Mouse (Mus musculus) frontal cortex, postnatal 14 days (tissue): Measurements from ENCODE around the gene Adora3.
"Not testable (repeated sequence)": the region's sequence is repeated elsewhere in the genome, so short reads cannot be mapped to it uniquely, and the experiment has no call there.

Experiments
- DNase-seq, 2 experiments: peaks; one replicate each; pipeline ENCODE4 v3.0.0; 2022; ENCODE audit warnings: low spot score in 2 of 2

The Adora3 gene

GRCm38 (mm10) chr3:105904213-105904612 is 33.6 kb downstream of the Adora3 start:
- no peak for DNase-seq

- no peak for DNase-seq
Measured at GRCm38 (mm10) chr3:105904721-105905120, 34.1 kb downstream of the Adora3 start.

- no peak for DNase-seq
Measured at GRCm38 (mm10) chr3:105907956-105908655, 37.4 kb downstream of the Adora3 start.

GRCm38 (mm10) chr3:105908976-105909375 is 38.3 kb downstream of the Adora3 start:
- no peak for DNase-seq

GRCm38 (mm10) chr3:105910519-105911190 is 40.0 kb downstream of the Adora3 start:
- DNase-seq, result no peak

- no peak for DNase-seq
Measured at GRCm38 (mm10) chr3:105912097-105912880, 41.6 kb downstream of the Adora3 start.

- DNase-seq, result no peak
Measured at GRCm38 (mm10) chr3:105913839-105914681, 43.4 kb downstream of the Adora3 start.

GRCm38 (mm10) chr3:105915281-105915680 is 44.6 kb downstream of the Adora3 start:
- DNase-seq, result no peak

- DNase-seq, result not testable (repeated sequence)
Measured at GRCm38 (mm10) chr3:105916455-105916854, 45.8 kb downstream of the Adora3 start.

GRCm38 (mm10) chr3:105917656-105918354 is 47.1 kb downstream of the Adora3 start:
- DNase-seq, result no peak

- DNase-seq, result no peak
Measured at GRCm38 (mm10) chr3:105918355-105918745, 47.7 kb downstream of the Adora3 start.

GRCm38 (mm10) chr3:105920743-105921142 is 50.1 kb downstream of the Adora3 start:
- not testable (repeated sequence) for DNase-seq

GRCm38 (mm10) chr3:105921959-105922358 is 51.3 kb downstream of the Adora3 start:
- DNase-seq, result no peak

- no peak for DNase-seq
Measured at GRCm38 (mm10) chr3:105924616-105925015, 54.0 kb downstream of the Adora3 start.

- no peak for DNase-seq
Measured at GRCm38 (mm10) chr3:105927561-105928194, 57.0 kb downstream of the Adora3 start.

GRCm38 (mm10) chr3:105928195-105928569 is 57.5 kb downstream of the Adora3 start:
- no peak for DNase-seq

GRCm38 (mm10) chr3:105928781-105929180 is 58.1 kb downstream of the Adora3 start:
- no peak for DNase-seq

GRCm38 (mm10) chr3:105929821-105930220 is 59.2 kb downstream of the Adora3 start:
- DNase-seq, result no peak

- no peak for DNase-seq
Measured at GRCm38 (mm10) chr3:105931095-105931494, 60.4 kb downstream of the Adora3 start.

- DNase-seq, result no peak
Measured at GRCm38 (mm10) chr3:105932240-105933071, 61.8 kb downstream of the Adora3 start, which contains the start of gene I830077J02Rik. Gene I830077J02Rik (minus strand): TSS chr3:105932664.
